Mouse (Mus musculus): ENCODE measurements at regions not wholly inside any gene's neighbourhood (a gene's known extent, or its start where the extent isn't known, plus 50 kb on each side); places are given as distances from the start of the nearest gene placed in this dataset.

DNA sequence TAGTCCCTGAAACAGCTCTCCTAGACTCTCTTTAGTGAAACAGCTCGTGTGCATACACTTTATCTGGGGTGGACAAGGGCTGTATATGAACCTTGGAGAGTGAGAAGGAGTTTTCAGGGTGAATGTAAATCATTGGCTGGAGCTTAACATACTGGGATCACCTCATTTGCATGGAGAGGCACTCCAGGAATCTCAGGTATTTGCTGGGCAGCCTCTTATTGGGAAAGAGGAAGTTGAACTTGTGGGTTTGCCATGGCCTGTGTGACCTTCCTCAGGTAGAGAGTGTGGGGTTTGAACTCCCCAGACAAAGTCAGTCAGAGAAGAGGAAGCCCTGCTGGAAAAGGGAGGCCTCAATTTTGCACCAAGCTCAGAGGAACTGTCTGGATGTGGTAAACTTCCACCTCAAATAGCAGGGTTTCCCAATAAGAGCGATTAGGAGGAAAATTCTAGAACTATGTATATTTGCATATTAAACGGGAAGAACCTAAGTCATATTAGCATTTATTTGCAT, 177.3 kb downstream of the Ktn1 start:
- TF ChIP-seq ZNF384 (IDR thresholded peaks at IDR 0.05; ENCODE audit: low read depth, low read length) (no peak), HCFC1 (IDR thresholded peaks at IDR 0.05; ENCODE audit: borderline replicate concordance, insufficient read depth, low read length) (no peak), MAFK (IDR thresholded peaks at IDR 0.05; ENCODE audit: insufficient read depth, low read depth, low read length) (no peak), CHD2 (IDR thresholded peaks at IDR 0.05; ENCODE audit: low read depth, low read length) (no peak), ZC3H11A (IDR thresholded peaks at IDR 0.05; ENCODE audit: borderline replicate concordance, low read depth, low read length) (no peak)

Measured in ES-E14 (cell line).